Mouse (Mus musculus): ENCODE results near the gene Cby3. TPM values are rescaled to one million over a fixed set of nuclear protein-coding genes. Genes with fewer than 3 reads are reported as not detected.

The Cby3 gene
- polyA plus RNA-seq, 1 experiment, result not detected

DNA sequence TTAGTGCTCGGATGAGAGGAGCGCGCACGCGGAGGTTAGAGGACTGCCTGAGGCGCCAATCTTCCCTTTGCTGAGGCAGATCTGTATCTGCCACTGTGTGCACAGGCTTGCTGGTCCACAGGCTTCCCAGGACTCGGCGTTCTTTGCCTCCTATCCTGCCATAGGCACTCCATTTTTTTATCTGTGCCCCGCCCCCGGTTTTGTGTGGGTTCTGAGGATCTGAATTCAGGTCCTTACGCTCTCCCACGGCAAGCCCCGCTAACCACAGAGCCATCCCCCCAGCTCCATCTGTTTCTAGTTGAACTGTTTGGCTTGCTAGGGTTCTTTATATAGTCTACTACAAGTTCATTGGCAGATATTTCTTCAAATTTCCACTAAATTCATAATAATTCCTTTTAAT, 44.5 kb downstream of the Cby3 start:
- Histone ChIP-seq H3K27ac (ENCODE audit: insufficient read depth, low read length) (no peak overlapping the region), H3K4me1 (ENCODE audit: control insufficient read depth, insufficient read depth, low read length) (no peaks in the 10 kb centered on the region), H3K4me3 (ENCODE audit: insufficient read depth, low read length) (no peak overlapping the region)
- TF ChIP-seq CTCF (IDR thresholded peaks at IDR 0.05; ENCODE audit: borderline replicate concordance, insufficient read depth, low read length) (no peak), POLR2A (IDR thresholded peaks at IDR 0.05; ENCODE audit: low read depth, low read length) (no peak)

- no peak overlapping the region for H3K27ac ChIP-seq (ENCODE audit: insufficient read depth, low read length)
- TF ChIP-seq CTCF (IDR thresholded peaks at IDR 0.05; ENCODE audit: borderline replicate concordance, insufficient read depth, low read length) (no peak), POLR2A (IDR thresholded peaks at IDR 0.05; ENCODE audit: low read depth, low read length) (no peak)
- no peak overlapping the region for H3K4me3 ChIP-seq (ENCODE audit: insufficient read depth, low read length)
- H3K4me1 ChIP-seq (ENCODE audit: control insufficient read depth, insufficient read depth, low read length), result no peaks in the 10 kb centered on the region
These were observed 48.2 kb downstream of the Cby3 start for GRCm38 (mm10) chr11:50402481-50402880.

GRCm38 (mm10) chr11:50403367-50404014, 49.2 kb downstream of the Cby3 start:
- TF ChIP-seq CTCF (IDR thresholded peaks at IDR 0.05; ENCODE audit: borderline replicate concordance, insufficient read depth, low read length), result no peak
- no peak for TF ChIP-seq POLR2A (IDR thresholded peaks at IDR 0.05; ENCODE audit: low read depth, low read length)
- H3K4me1 ChIP-seq (ENCODE audit: control insufficient read depth, insufficient read depth, low read length), result no peaks in the 10 kb centered on the region
- no peak overlapping the region for H3K27ac ChIP-seq (ENCODE audit: insufficient read depth, low read length)
- no peak overlapping the region for H3K4me3 ChIP-seq (ENCODE audit: insufficient read depth, low read length)

DNA sequence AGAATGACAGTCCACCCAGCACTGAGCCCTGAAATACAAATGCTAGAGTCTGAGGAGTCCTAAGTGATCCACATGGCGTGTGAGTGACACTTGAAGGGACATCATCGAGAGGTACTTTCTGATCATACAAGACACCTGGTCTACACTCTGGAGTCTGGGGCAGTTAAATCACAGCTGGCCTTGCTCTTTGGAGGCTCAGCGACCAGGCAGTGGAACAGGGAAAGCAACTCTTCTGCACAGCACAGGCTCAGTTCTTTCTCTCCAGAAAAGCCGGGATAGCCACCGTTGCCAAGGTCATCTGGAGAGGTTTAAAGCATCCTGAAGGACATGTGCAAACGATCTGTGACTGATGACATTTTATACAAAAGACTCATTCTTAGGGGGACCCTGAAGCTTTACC, 53.0 kb downstream of the Cby3 start:
- no peak overlapping the region for H3K4me3 ChIP-seq (ENCODE audit: insufficient read depth, low read length)
- TF ChIP-seq CTCF (IDR thresholded peaks at IDR 0.05; ENCODE audit: borderline replicate concordance, insufficient read depth, low read length) (no peak), POLR2A (IDR thresholded peaks at IDR 0.05; ENCODE audit: low read depth, low read length) (no peak)
- H3K27ac ChIP-seq (ENCODE audit: insufficient read depth, low read length), result no peak overlapping the region
- H3K4me1 ChIP-seq (ENCODE audit: control insufficient read depth, insufficient read depth, low read length), result no peaks in the 10 kb centered on the region

Other genes with a start within 250 kb of the Cby3 start
- 72.3 and 76.8 TPM in 2 replicates for gene Tbc1d9b, start 223.1 kb upstream of the Cby3 start, polyA plus RNA-seq (2011; ENCODE audit: insufficient read length, low read depth, missing spikeins)
- 2.9 and 3.7 TPM in 2 replicates for gene Mrnip, start 180.0 kb upstream of the Cby3 start, polyA plus RNA-seq (2011; ENCODE audit: insufficient read length, low read depth, missing spikeins)
- gene Sqstm1, start 143.6 kb upstream of the Cby3 start, polyA plus RNA-seq (2011; ENCODE audit: insufficient read length, low read depth, missing spikeins), result 332 and 376 TPM in 2 replicates
- 35.1 and 41.8 TPM in 2 replicates for gene Mgat4b, start 143.6 kb upstream of the Cby3 start, polyA plus RNA-seq (2011; ENCODE audit: insufficient read length, low read depth, missing spikeins)
- gene Ltc4s, start 115.8 kb upstream of the Cby3 start, polyA plus RNA-seq (2011; ENCODE audit: insufficient read length, low read depth, missing spikeins), result 0.83 TPM in 1 of 2 replicates, not detected in the other
- gene Maml1, start 62.2 kb upstream of the Cby3 start, polyA plus RNA-seq (2011; ENCODE audit: insufficient read length, low read depth, missing spikeins), result 28.9 and 37.3 TPM in 2 replicates
- 735 and 759 TPM in 2 replicates for gene Canx, start 28.8 kb upstream of the Cby3 start, polyA plus RNA-seq (2011; ENCODE audit: insufficient read length, low read depth, missing spikeins)
- gene Hnrnph1, start 22.5 kb downstream of the Cby3 start, polyA plus RNA-seq (2011; ENCODE audit: insufficient read length, low read depth, missing spikeins), result 465 and 590 TPM in 2 replicates
- gene Rufy1, start 76.7 kb downstream of the Cby3 start, polyA plus RNA-seq (2011; ENCODE audit: insufficient read length, low read depth, missing spikeins), result 19.3 and 19.8 TPM in 2 replicates
- gene Adamts2, start 247.6 kb downstream of the Cby3 start, polyA plus RNA-seq (2011; ENCODE audit: insufficient read length, low read depth, missing spikeins), result 22.3 and 25.6 TPM in 2 replicates